Mouse (Mus musculus) MEL (cell line): ENCODE data around the gene Hrasls5. TPM values are rescaled to one million over a fixed set of nuclear protein-coding genes. Genes with fewer than 3 reads are reported as not detected.
A peak's percentile ranks its signal among the peaks of the same experiment; 100 is the strongest.

Experiments
- DNase-seq: peaks from one replicate; pipeline ENCODE4 v3.0.0; 2011; ENCODE audit warnings: low read depth, low spot score
- H3K27ac ChIP-seq: 2 replicates; pipeline ENCODE4 v1.5.1; 2012; ENCODE audit warnings: low read depth, mild to moderate bottlenecking, control low read depth, low read length, moderate library complexity; ENCODE audit not compliant: control insufficient read depth
- H3K27me3 ChIP-seq, 2 experiments: fragments of 150-350 bp in 1 of 2; sonication (generic) in 1 of 2; 2 replicates each; pipeline ENCODE4 v1.6.1; 2012; ENCODE audit warnings: low read length in 2 of 2, mild to moderate bottlenecking in 2 of 2, improper control_type of control experiment in 1 of 2, moderate library complexity in 1 of 2; ENCODE audit not compliant: insufficient read depth in 2 of 2, control insufficient read depth in 1 of 2
- H3K36me3 ChIP-seq, 2 experiments: 2 replicates each; pipeline ENCODE4 v1.6.1; 2012 to 2014; ENCODE audit warnings: low read length in 2 of 2, improper control_type of control experiment in 1 of 2, inconsistent platforms in 1 of 2, mild to moderate bottlenecking in 1 of 2; ENCODE audit not compliant: insufficient read depth in 2 of 2, control insufficient read depth in 1 of 2
- H3K4me1 ChIP-seq, 2 experiments: fragments of 150-350 bp in 1 of 2; sonication (generic) in 1 of 2; 2 replicates each; pipeline ENCODE4 v1.6.1; 2012; ENCODE audit warnings: low read length in 2 of 2, improper control_type of control experiment in 1 of 2, mild to moderate bottlenecking in 1 of 2; ENCODE audit not compliant: insufficient read depth in 2 of 2, control insufficient read depth in 1 of 2
- H3K4me3 ChIP-seq, 2 experiments: fragments of 150-350 bp in 1 of 2; sonication (generic) in 1 of 2; 2 replicates each; pipeline ENCODE4 v1.5.1; 2012; ENCODE audit warnings: low read depth in 2 of 2, low read length in 2 of 2, mild to moderate bottlenecking in 2 of 2, moderate library complexity in 2 of 2, control low read depth in 1 of 2, improper control_type of control experiment in 1 of 2; ENCODE audit not compliant: control insufficient read depth in 1 of 2, insufficient read depth in 1 of 2
- H3K79me2 ChIP-seq: 2 replicates; pipeline ENCODE4 v1.6.1; 2012; ENCODE audit warnings: mild to moderate bottlenecking, low read length, moderate library complexity; ENCODE audit not compliant: control insufficient read depth, poor library complexity, insufficient read depth
- H3K9ac ChIP-seq: 2 replicates; pipeline ENCODE4 v1.6.1; 2012; ENCODE audit warnings: low read depth, mild to moderate bottlenecking, control low read depth, low read length, moderate library complexity; ENCODE audit not compliant: control insufficient read depth, poor library complexity, severe bottlenecking
- H3K9me3 ChIP-seq: fragments of 150-350 bp; sonication (generic); replicated peaks from 2 replicates; pipeline ENCODE4 v1.6.1; 2012; ENCODE audit warnings: mild to moderate bottlenecking, low read length, improper control_type of control experiment, moderate library complexity; ENCODE audit not compliant: insufficient read depth
- EP300 ChIP-seq, 2 experiments: IDR thresholded peaks; 2 replicates each; pipeline ENCODE4 v1.6.1; 2011; ENCODE audit warnings: improper control_type of control experiment in 2 of 2, low read length in 2 of 2, low read depth in 1 of 2, mild to moderate bottlenecking in 1 of 2
- ETS1 ChIP-seq: IDR thresholded peaks from 2 replicates; pipeline ENCODE4 v1.6.1; 2012; ENCODE audit warnings: low read depth, mild to moderate bottlenecking, inconsistent platforms, low read length, improper control_type of control experiment, moderate library complexity
- HCFC1 ChIP-seq: IDR thresholded peaks from 2 replicates; pipeline ENCODE4 v1.6.1; 2012; ENCODE audit warnings: low read depth, mild to moderate bottlenecking, inconsistent platforms, low read length, improper control_type of control experiment, moderate library complexity
- JUND ChIP-seq: IDR thresholded peaks from 2 replicates; pipeline ENCODE4 v1.6.1; 2011; ENCODE audit warnings: low read depth, mild to moderate bottlenecking, improper control_type of control experiment, low read length
- MAX ChIP-seq: IDR thresholded peaks from 2 replicates; pipeline ENCODE4 v1.6.1; 2011; ENCODE audit warnings: low read length, improper control_type of control experiment
- MEF2A ChIP-seq: IDR thresholded peaks from 2 replicates; pipeline ENCODE4 v1.6.1; 2014; ENCODE audit warnings: low read depth, mild to moderate bottlenecking, inconsistent platforms, low read length, improper control_type of control experiment; ENCODE audit not compliant: poor library complexity, insufficient replicate concordance, severe bottlenecking; ENCODE audit errors: extremely low read depth
- MYC ChIP-seq: IDR thresholded peaks from 2 replicates; pipeline ENCODE4 v1.6.1; 2011; ENCODE audit warnings: low read depth, mild to moderate bottlenecking, low read length, improper control_type of control experiment, moderate library complexity
- NRF1 ChIP-seq: IDR thresholded peaks from 2 replicates; pipeline ENCODE4 v1.6.1; 2014; ENCODE audit warnings: low read depth, mild to moderate bottlenecking, inconsistent platforms, low read length, improper control_type of control experiment, moderate library complexity; ENCODE audit not compliant: poor library complexity, insufficient read depth, severe bottlenecking
- POLR2A ChIP-seq, 2 experiments: IDR thresholded peaks; 2 replicates each; pipeline ENCODE4 v1.6.1; 2011 to 2012; ENCODE audit warnings: low read length in 2 of 2, mild to moderate bottlenecking in 2 of 2, control low read depth in 1 of 2, improper control_type of control experiment in 1 of 2, low read depth in 1 of 2, moderate library complexity in 1 of 2; ENCODE audit not compliant: control insufficient read depth in 1 of 2, insufficient read depth in 1 of 2, poor library complexity in 1 of 2
- POLR2AphosphoS2 ChIP-seq: IDR thresholded peaks from 2 replicates; pipeline ENCODE4 v1.6.1; 2011; ENCODE audit warnings: low read length, improper control_type of control experiment
- POLR2AphosphoS5 ChIP-seq: IDR thresholded peaks from 2 replicates; pipeline ENCODE4 v1.6.1; 2012; ENCODE audit warnings: low read depth, borderline replicate concordance, mild to moderate bottlenecking, inconsistent platforms, low read length, moderate library complexity, mixed read lengths
- SMC3 ChIP-seq: IDR thresholded peaks from 2 replicates; pipeline ENCODE4 v1.6.1; 2011; ENCODE audit warnings: low read depth, low read length, improper control_type of control experiment
- TBP ChIP-seq: IDR thresholded peaks from 2 replicates; pipeline ENCODE4 v1.8.0; 2011; ENCODE audit warnings: low read depth, low read length, improper control_type of control experiment
- TCF12 ChIP-seq: IDR thresholded peaks from 2 replicates; pipeline ENCODE4 v1.6.1; 2014; ENCODE audit warnings: low read depth, mild to moderate bottlenecking, inconsistent platforms, low read length, improper control_type of control experiment, moderate library complexity
- UBTF ChIP-seq: IDR thresholded peaks from 2 replicates; pipeline ENCODE4 v1.6.1; 2012; ENCODE audit warnings: low read depth, mild to moderate bottlenecking, inconsistent platforms, low read length, improper control_type of control experiment, moderate library complexity, borderline replicate concordance; ENCODE audit not compliant: insufficient read depth
- USF1 ChIP-seq: IDR thresholded peaks from 2 replicates; pipeline ENCODE4 v1.6.1; 2014; ENCODE audit warnings: low read depth, mild to moderate bottlenecking, inconsistent platforms, low read length, improper control_type of control experiment, moderate library complexity
- USF2 ChIP-seq, 2 experiments: IDR thresholded peaks; 2 replicates each; pipeline ENCODE4 v1.6.1; 2011 to 2012; ENCODE audit warnings: improper control_type of control experiment in 2 of 2, low read length in 2 of 2, borderline replicate concordance in 1 of 2, inconsistent platforms in 1 of 2, low read depth in 1 of 2, mild to moderate bottlenecking in 1 of 2; ENCODE audit not compliant: insufficient read depth in 1 of 2
- ZC3H11A ChIP-seq: IDR thresholded peaks from 2 replicates; pipeline ENCODE4 v1.6.1; 2012; ENCODE audit warnings: low read depth, mild to moderate bottlenecking, inconsistent platforms, low read length, improper control_type of control experiment
- ZKSCAN1 ChIP-seq: IDR thresholded peaks from 2 replicates; pipeline ENCODE4 v1.6.1; 2012; ENCODE audit warnings: low read depth, mild to moderate bottlenecking, inconsistent platforms, low read length, improper control_type of control experiment, moderate library complexity
- ZMIZ1 ChIP-seq: IDR thresholded peaks from 2 replicates; pipeline ENCODE4 v1.6.1; 2012; ENCODE audit warnings: low read depth, mild to moderate bottlenecking, inconsistent platforms, low read length, improper control_type of control experiment, moderate library complexity
- polyA plus RNA-seq, 2 experiments: library from polyadenylated mRNA; stranded (reverse) in 1 of 2; unstranded in 1 of 2; fragments of >175 nt in 1 of 2; fragments of >200 nt in 1 of 2; gene quantifications; 2 replicates each; pipeline versions ENCODE4 v1.2.1 to v1.2.4; 2012; ENCODE audit warnings: low replicate concordance in 2 of 2, low read depth in 1 of 2; ENCODE audit not compliant: insufficient read length in 2 of 2, insufficient read depth in 1 of 2, missing spikeins in 1 of 2
- total RNA-seq: library from RNA; depleted of rRNA; stranded (reverse); fragments of 300-350 nt; gene quantifications from 2 replicates; pipeline ENCODE4 v1.2.3, GENCODE M21; 2012

Gene Hrasls5
- total and polyA plus RNA-seq, 3 experiments = not detected

GRCm38 (mm10) chr19:7581042-7581441 lies 31.3 kb upstream of the Hrasls5 start:
- TF ChIP-seq UBTF = no peak
- Histone ChIP-seq H3K79me2 (no peaks in the 10 kb centered on the region), H3K9ac (no peak overlapping the region), H3K36me3 (no peaks in the 10 kb centered on the region; a peak in 2 of 4 replicates), H3K4me3 (no peak overlapping the region), H3K27ac (no peak overlapping the region), H3K9me3 (no peaks in the 10 kb centered on the region), H3K4me1 (peaks cover 0 to 3% of the 10 kb centered on the region in 2 experiments; a peak in 2 of 4 replicates), H3K27me3 (no peaks in the 10 kb centered on the region)
- DNase-seq = peak; percentile 63

- Histone ChIP-seq H3K27me3 (no peaks in the 10 kb centered on the region), H3K79me2 (no peaks in the 10 kb centered on the region), H3K4me3 (no peak overlapping the region), H3K36me3 (no peaks in the 10 kb centered on the region; a peak in 2 of 4 replicates), H3K27ac (no peak overlapping the region), H3K9ac (no peak overlapping the region), H3K4me1 (peaks cover 0 to 2% of the 10 kb centered on the region in 2 experiments; a peak in 1 of 4 replicates), H3K9me3 (no peaks in the 10 kb centered on the region)
- TF ChIP-seq EP300 (IDR thresholded peaks at IDR 0.05; ENCODE audit: low read depth in 1 of 2, low read length in 2 of 2) = no peak
- no peak for TF ChIP-seq MAX
- TF ChIP-seq ZC3H11A = no peak
- DNase-seq = no peak
Measured at GRCm38 (mm10) chr19:7583101-7583500, 29.2 kb upstream of the Hrasls5 start.

GRCm38 (mm10) chr19:7583599-7583998 lies 28.7 kb upstream of the Hrasls5 start:
- Histone ChIP-seq H3K36me3 (no peaks in the 10 kb centered on the region; a peak in 2 of 4 replicates), H3K27ac (no peak overlapping the region), H3K4me3 (no peak overlapping the region), H3K27me3 (no peaks in the 10 kb centered on the region), H3K4me1 (peaks cover 0 to 2% of the 10 kb centered on the region in 2 experiments; a peak in 1 of 4 replicates), H3K9ac (no peak overlapping the region), H3K9me3 (no peaks in the 10 kb centered on the region), H3K79me2 (no peaks in the 10 kb centered on the region)
- DNase-seq = no peak
- no peak for TF ChIP-seq ZMIZ1
- TF ChIP-seq MEF2A = no peak
- no peak for TF ChIP-seq ZKSCAN1
- TF ChIP-seq POLR2AphosphoS5 = no peak
- TF ChIP-seq ZC3H11A = no peak
- no peak for TF ChIP-seq SMC3
- no peak for TF ChIP-seq TCF12
- no peak for TF ChIP-seq ETS1
- no peak for TF ChIP-seq TBP
- no peak for TF ChIP-seq JUND
- no peak for TF ChIP-seq NRF1
- no peak for TF ChIP-seq USF1
- no peak for TF ChIP-seq HCFC1
- no peak for TF ChIP-seq MYC
- TF ChIP-seq USF2 (IDR thresholded peaks at IDR 0.05; ENCODE audit: borderline replicate concordance in 1 of 2, insufficient read depth in 1 of 2, low read depth in 1 of 2, low read length in 2 of 2) = no peak
- TF ChIP-seq POLR2A (IDR thresholded peaks at IDR 0.05; ENCODE audit: control insufficient read depth in 1 of 2, insufficient read depth in 1 of 2, low read depth in 1 of 2, low read length in 2 of 2, poor library complexity in 1 of 2) = no peak
- TF ChIP-seq EP300 (IDR thresholded peaks at IDR 0.05; ENCODE audit: low read depth in 1 of 2, low read length in 2 of 2) = no peak
- no peak for TF ChIP-seq POLR2AphosphoS2
